Mouse (Mus musculus) limb, embryonic 14.5 days (tissue): ENCODE results near the gene Wars. TPM values are rescaled to one million over a fixed set of nuclear protein-coding genes. Genes with fewer than 3 reads are reported as not detected.

Experiments used
- ATAC-seq: fragments of 200-750 bp; cut with Nextera tagmentation; 2 replicates; pipeline ENCODE4 v1.8.0; 2017; ENCODE audit warnings: low read depth, moderate number of reproducible peaks, moderate TSS enrichment; ENCODE audit not compliant: low FRiP score
- DNase-seq: peaks from one replicate; pipeline ENCODE4 v3.0.0-alpha.2; 2015; ENCODE audit warnings: low spot score
- H3K27ac ChIP-seq: fragments of 300-500 bp; sonication (generic); replicated peaks from 2 replicates; pipeline ENCODE4 v1.5.1; 2014; ENCODE audit warnings: low read depth, mild to moderate bottlenecking, low read length, moderate library complexity, mixed read lengths
- H3K27me3 ChIP-seq: fragments of 300-500 bp; sonication (generic); 2 replicates; pipeline ENCODE4 v1.6.1; 2014; ENCODE audit warnings: low read length, mixed read lengths; ENCODE audit not compliant: control insufficient read depth, insufficient read depth
- H3K36me3 ChIP-seq: fragments of 300-500 bp; sonication (generic); 2 replicates; pipeline ENCODE4 v1.6.1; 2014; ENCODE audit warnings: mild to moderate bottlenecking, low read length, moderate library complexity, mixed read lengths; ENCODE audit not compliant: control insufficient read depth, insufficient read depth
- H3K4me1 ChIP-seq: fragments of 300-500 bp; sonication (generic); 2 replicates; pipeline ENCODE4 v1.6.1; 2014; ENCODE audit warnings: antibody characterized with exemption, low read length, mixed read lengths; ENCODE audit not compliant: control insufficient read depth, insufficient read depth
- H3K4me2 ChIP-seq: fragments of 300-500 bp; sonication (generic); replicated peaks from 2 replicates; pipeline ENCODE4 v1.6.1; 2014; ENCODE audit warnings: low read depth, mild to moderate bottlenecking, low read length, moderate library complexity; ENCODE audit not compliant: severe bottlenecking
- H3K4me3 ChIP-seq: fragments of 300-500 bp; sonication (generic); replicated peaks from 2 replicates; pipeline ENCODE4 v1.5.1; 2014; ENCODE audit warnings: low read length
- H3K9ac ChIP-seq: fragments of 300-500 bp; sonication (generic); 2 replicates; pipeline ENCODE4 v1.6.1; 2014; ENCODE audit warnings: mild to moderate bottlenecking, low read depth, low read length, moderate library complexity; ENCODE audit not compliant: severe bottlenecking
- H3K9me3 ChIP-seq: fragments of 300-500 bp; sonication (generic); 2 replicates; pipeline ENCODE4 v1.6.1; 2016; ENCODE audit warnings: low read length; ENCODE audit not compliant: control insufficient read depth
- POLR2A ChIP-seq: fragments of 200-500 bp; IDR thresholded peaks from 2 replicates; pipeline ENCODE4 v1.8.0; 2012; ENCODE audit warnings: inconsistent platforms, mild to moderate bottlenecking, moderate library complexity, borderline replicate concordance; ENCODE audit not compliant: insufficient read depth, insufficient read length; ENCODE audit errors: extremely low read depth
- WGBS: fragments of 180-500 bp; shearing (Covaris S2); extraction: QIAGEN DNeasy Blood & Tissue Kit; methylation state at CpG from one replicate; pipeline ENCODE4 v1.1.7; 2014; 5-methylcytosine and 5-hydroxymethylcytosine counted together
- polyA plus RNA-seq, 2 experiments: library from polyadenylated mRNA; depleted of rRNA in 1 of 2; stranded (reverse) in 1 of 2; unstranded in 1 of 2; fragments of >200 nt; fragmentation: Nextera tagmentation in 1 of 2; extraction: Ambion mirVana in 1 of 2; gene quantifications; 2 replicates each; pipeline versions ENCODE4 v1.2.1 to v1.2.3; 2012 to 2014

Gene Wars
- polyA plus RNA-seq, 2 experiments, result 65.6 to 67.6 TPM

- 71% methylated on average over 3 of the region's 3 CpGs for WGBS
- Histone ChIP-seq H3K36me3 (peaks cover 4% of the 10 kb centered on the region; the same call in 1 of the 2 replicates), H3K9me3 (no peaks in the 10 kb centered on the region), H3K9ac (no peak overlapping the region), H3K4me1 (peaks cover 27% of the 10 kb centered on the region), H3K27ac (no peak overlapping the region), H3K27me3 (no peaks in the 10 kb centered on the region), H3K4me2 (no peak overlapping the region), H3K4me3 (no peak overlapping the region)
- ATAC-seq (no peak), DNase-seq (no peak)
- TF ChIP-seq POLR2A, result no peak
Observed at GRCm38 (mm10) chr12:108833408-108833807, 60.6 kb downstream of the Wars start.

GRCm38 (mm10) chr12:108832851-108833250, 61.1 kb downstream of the Wars start:
- no peak for ATAC-seq
- Histone ChIP-seq H3K4me1 (peaks cover 22% of the 10 kb centered on the region), H3K9ac (no peak overlapping the region), H3K4me3 (no peak overlapping the region), H3K9me3 (no peaks in the 10 kb centered on the region), H3K36me3 (peaks cover 4% of the 10 kb centered on the region; the same call in 1 of the 2 replicates), H3K27me3 (no peaks in the 10 kb centered on the region), H3K4me2 (no peak overlapping the region), H3K27ac (no peak overlapping the region)
- 90% methylated on average over 8 of the region's 8 CpGs for WGBS
- no peak for DNase-seq
- TF ChIP-seq POLR2A, result no peak

GRCm38 (mm10) chr12:108831966-108832643, 61.9 kb downstream of the Wars start:
- peaks cover 15% of the 10 kb centered on the region for H3K4me1 ChIP-seq
- 55% methylated on average over 9 of the region's 9 CpGs for WGBS
- no peak overlapping the region for H3K4me3 ChIP-seq
- TF ChIP-seq POLR2A, result no peak
- DNase-seq, result no peak
- H3K27me3 ChIP-seq, result no peaks in the 10 kb centered on the region
- no peak overlapping the region for H3K9ac ChIP-seq
- H3K36me3 ChIP-seq, result peaks cover 7% of the 10 kb centered on the region
- ATAC-seq, result no peak
- no peaks in the 10 kb centered on the region for H3K9me3 ChIP-seq
- no peak overlapping the region for H3K4me2 ChIP-seq
- no peak overlapping the region for H3K27ac ChIP-seq

- no peak for TF ChIP-seq POLR2A
- Histone ChIP-seq H3K4me3 (no peak overlapping the region), H3K36me3 (peaks cover 16% of the 10 kb centered on the region), H3K4me2 (no peak overlapping the region), H3K4me1 (peaks cover 9% of the 10 kb centered on the region), H3K27me3 (no peaks in the 10 kb centered on the region), H3K27ac (no peak overlapping the region), H3K9me3 (no peaks in the 10 kb centered on the region), H3K9ac (no peak overlapping the region)
- WGBS, result 82% methylated on average over 6 of the region's 6 CpGs
- DNase-seq (no peak), ATAC-seq (no peak)
Observed at GRCm38 (mm10) chr12:108830358-108830757, 63.6 kb downstream of the Wars start.

GRCm38 (mm10) chr12:108829636-108830035, 64.3 kb downstream of the Wars start:
- Histone ChIP-seq H3K27ac (no peak overlapping the region), H3K27me3 (no peaks in the 10 kb centered on the region), H3K4me2 (no peak overlapping the region), H3K4me3 (no peak overlapping the region), H3K36me3 (peaks cover 16% of the 10 kb centered on the region), H3K4me1 (peaks cover 3% of the 10 kb centered on the region), H3K9me3 (no peaks in the 10 kb centered on the region), H3K9ac (no peak overlapping the region)
- 78% methylated on average over 5 of the region's 5 CpGs for WGBS
- DNase-seq, result no peak
- no peak for ATAC-seq
- TF ChIP-seq POLR2A, result no peak

GRCm38 (mm10) chr12:108827641-108828040, 66.3 kb downstream of the Wars start:
- no peak for ATAC-seq
- WGBS, result 97% methylated on average over 6 of the region's 6 CpGs
- DNase-seq, result no peak
- no peak overlapping the region for H3K4me2 ChIP-seq
- no peak overlapping the region for H3K27ac ChIP-seq
- no peak overlapping the region for H3K9ac ChIP-seq
- no peaks in the 10 kb centered on the region for H3K4me1 ChIP-seq
- TF ChIP-seq POLR2A, result no peak
- H3K4me3 ChIP-seq, result no peak overlapping the region
- peaks cover 16% of the 10 kb centered on the region for H3K36me3 ChIP-seq
- H3K27me3 ChIP-seq, result no peaks in the 10 kb centered on the region
- no peaks in the 10 kb centered on the region for H3K9me3 ChIP-seq
